Mouse (Mus musculus): ENCODE measurements around the gene Mfsd4b2.
"Not testable (repeated sequence)": the region's sequence is repeated elsewhere in the genome, so short reads cannot be mapped to it uniquely, and the experiment has no call there.

Mfsd4b2 gene

DNA sequence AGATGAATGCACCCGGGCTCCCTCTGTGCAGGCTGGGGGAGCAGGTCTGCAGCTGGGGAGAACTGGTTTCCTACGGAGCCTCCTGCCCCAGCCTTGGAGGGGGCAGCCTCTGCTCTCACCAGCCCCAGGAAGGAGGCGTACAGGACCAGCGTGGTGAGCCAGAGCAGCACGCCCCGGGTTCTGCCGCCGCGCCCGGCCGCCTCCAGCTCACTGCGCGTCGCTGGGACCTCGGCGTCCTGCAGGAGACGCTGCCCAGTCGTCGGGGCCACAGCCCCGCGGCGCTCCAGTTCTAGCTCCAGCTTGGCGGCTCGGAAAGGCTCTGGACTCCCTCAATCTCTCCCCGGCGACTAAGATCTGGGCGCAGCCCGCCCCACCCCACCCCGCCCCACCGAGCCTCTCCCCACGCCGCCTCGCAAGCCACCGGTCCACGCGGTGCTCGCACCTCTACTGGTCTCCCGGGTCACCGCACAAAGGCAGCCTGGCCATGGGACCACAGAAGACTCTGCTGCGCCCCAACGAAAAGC lies at the start of gene Mfsd4b2:
Gene Mfsd4b2 (minus strand): TSS at position 308 of the 524 bp plus-strand sequence.
- DNase-seq: no peak

DNA sequence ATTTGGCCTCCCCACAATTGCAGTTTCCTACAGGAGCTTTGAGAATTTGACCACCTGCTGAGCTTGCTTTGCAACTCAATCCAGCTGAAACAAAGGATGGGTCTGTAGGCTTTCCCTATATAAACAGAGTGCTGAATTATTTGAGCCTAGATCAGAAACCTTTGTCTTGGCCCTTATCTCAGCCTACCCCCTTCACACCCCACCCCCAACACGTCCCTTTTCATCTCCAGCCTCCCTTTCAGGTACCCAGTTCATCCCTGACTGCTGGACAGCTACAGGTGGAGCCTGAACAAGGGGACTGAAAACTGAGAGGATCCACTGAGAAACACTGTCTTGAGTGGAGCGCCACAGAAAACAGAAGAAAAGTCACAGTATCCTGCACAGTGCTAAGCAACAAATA lies 49.0 kb upstream of the Mfsd4b2 start:
- no peak for DNase-seq

DNA sequence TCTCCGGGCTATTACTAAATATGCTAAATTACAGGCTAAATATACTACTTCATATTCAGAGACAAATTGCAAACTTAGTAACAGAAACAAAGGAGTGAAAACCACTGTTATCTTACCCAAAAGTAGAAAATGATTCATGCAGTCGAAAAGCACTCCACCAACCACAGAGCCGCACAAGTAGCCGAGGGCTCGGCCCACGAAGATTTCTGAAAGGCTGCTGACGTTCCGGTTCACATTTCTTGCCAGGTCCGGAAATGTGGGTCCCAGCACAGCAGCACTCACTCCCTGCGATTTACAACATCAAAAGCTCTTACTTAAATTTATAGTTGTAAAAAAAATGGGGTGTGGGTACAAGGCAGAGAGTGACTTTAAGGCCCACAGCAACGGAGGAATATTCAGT lies 48.3 kb upstream of the Mfsd4b2 start:
- no peak for DNase-seq

- no peak for DNase-seq
Observed at GRCm38 (mm10) chr10:39967512-39967911, 40.8 kb upstream of the Mfsd4b2 start.

- DNase-seq: no peak
Observed at GRCm38 (mm10) chr10:39961906-39962305, 35.2 kb upstream of the Mfsd4b2 start.

DNA sequence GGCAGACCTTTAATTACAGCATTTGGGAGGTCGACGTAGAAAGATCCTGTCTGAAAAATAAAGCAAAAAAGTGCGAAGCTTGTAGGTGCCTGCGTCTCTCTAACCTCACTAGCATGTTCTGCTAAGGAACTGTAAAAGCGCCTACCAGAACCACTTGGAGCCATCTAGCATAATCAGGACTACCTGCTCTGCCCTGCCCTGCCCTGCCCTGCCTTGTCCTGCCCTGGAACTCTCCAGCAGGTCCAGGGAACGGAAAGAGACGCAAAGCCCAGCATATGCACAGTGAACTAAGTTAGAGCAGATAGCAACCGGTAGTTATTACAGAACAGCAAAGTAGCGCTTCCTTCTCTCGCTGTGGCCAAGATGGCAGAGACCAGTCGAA lies 33.7 kb upstream of the Mfsd4b2 start:
- DNase-seq: no peak

GRCm38 (mm10) chr10:39959761-39960440 lies 33.2 kb upstream of the Mfsd4b2 start, which contains the start of gene Mfsd4b3:
Gene Mfsd4b3 (minus strand): TSS chr10:39960153.
- peak; percentile 79 to 87 for DNase-seq

- DNase-seq: no peak
Observed at GRCm38 (mm10) chr10:39958266-39958665, 31.5 kb upstream of the Mfsd4b2 start.

- no peak for DNase-seq
Observed at GRCm38 (mm10) chr10:39956340-39956878, 29.7 kb upstream of the Mfsd4b2 start.

DNA sequence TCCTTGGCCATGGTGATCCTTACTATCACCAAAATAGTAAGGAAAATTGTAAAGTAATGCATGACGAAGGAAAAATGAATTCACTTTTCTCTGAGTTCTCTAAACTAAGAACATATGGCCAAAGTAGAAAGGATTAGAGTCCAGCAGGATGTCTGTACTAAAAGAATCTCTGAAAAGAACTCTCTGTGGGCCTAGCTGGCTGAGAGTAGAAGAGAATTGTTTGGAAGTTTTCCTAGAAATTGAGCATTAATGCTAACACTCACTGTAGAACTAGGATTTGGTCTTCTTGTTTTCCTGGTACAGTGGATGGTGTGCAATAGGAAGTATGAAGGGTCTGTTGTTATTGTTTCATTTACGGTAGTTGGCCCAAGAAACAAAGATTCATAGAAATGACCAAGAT lies 28.4 kb upstream of the Mfsd4b2 start:
- DNase-seq: no peak

GRCm38 (mm10) chr10:39949377-39949954 lies 22.7 kb upstream of the Mfsd4b2 start:
- DNase-seq: no peak

DNA sequence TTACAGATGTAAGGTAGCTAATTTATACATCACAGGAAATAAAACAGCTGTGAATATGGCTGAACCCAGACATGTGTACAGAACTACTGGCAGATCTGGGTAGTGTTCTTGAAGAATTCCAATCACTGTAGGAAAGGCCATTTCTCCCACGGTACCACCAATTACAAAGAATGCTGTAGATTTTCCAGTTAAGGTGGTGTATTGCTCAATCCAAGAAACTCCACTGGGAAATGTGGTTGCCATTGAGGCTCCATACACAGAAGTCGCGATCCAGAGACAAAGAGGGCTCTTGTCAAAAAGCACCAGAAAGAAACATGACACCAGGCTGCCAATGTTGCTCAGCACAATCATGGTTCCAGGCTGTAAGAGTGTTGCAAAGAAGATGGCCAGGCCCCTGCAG lies 20.5 kb upstream of the Mfsd4b2 start:
- not testable (repeated sequence) for DNase-seq

- no peak for DNase-seq
Observed at GRCm38 (mm10) chr10:39936553-39936952, 9.8 kb upstream of the Mfsd4b2 start.

DNA sequence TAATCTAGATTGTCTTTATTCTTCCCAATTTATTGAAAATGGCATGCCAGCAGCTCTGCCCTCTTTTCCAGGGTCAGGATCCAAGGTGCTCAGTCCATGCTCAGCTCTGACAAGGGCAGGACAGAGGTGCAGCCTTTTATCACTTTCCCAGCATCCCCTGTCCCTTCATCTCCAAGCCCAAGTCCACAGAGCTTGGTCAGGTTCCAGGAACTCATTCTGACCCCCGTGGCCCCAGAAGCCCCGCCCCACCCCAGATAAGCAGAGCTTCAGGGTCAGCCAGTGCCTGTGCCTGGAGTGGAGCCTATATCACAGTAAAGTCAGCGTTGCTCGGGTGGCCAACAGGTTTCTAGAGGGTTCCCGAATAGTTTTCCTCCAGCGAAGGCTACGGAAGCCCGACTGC lies 2.2 kb downstream of the Mfsd4b2 start:
- DNase-seq: not testable (repeated sequence)

- no peak for DNase-seq
Observed at GRCm38 (mm10) chr10:39912616-39913015, 14.1 kb downstream of the Mfsd4b2 start.

GRCm38 (mm10) chr10:39908768-39909441 lies 17.8 kb downstream of the Mfsd4b2 start:
- DNase-seq: no peak

DNA sequence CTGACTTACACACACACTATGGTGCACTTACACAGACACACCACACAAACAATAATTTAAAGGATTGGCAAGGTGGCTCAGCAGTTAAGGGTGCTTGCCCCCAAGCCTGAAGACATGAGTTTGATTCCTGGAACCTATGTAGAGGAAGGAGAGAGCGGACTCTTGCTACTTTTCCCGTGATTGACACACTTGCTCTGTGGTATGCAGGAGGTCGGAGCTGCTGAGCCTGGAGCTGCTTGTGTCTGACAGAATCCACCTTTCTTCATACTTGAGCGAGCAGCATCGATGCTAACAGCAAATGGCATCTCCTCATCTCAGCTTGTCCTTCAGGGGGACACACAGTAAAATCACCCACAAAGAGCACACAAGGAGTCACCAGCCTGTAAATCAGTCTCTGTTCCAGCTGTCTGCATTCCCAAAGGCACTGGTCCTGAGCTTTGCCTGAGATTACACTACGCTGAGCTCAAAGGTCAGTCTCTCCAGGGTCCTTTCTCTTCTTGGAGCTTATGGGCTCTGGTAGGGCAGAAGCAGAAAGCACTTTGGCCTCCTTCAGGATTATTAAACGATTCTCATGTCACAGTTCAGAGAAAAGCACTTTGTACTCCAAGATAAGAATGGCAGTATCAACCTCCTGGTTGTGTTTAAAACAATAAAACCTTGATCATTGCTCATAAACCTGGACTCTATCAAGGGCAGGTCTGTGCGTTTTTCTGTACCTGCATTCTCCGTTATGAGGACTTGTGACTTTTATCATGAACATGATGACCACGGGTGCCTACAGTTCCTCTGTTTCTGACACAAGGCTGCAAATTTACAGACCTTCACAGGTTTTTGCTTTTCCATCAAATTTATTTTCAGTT lies 19.7 kb downstream of the Mfsd4b2 start:
- no peak for DNase-seq

DNA sequence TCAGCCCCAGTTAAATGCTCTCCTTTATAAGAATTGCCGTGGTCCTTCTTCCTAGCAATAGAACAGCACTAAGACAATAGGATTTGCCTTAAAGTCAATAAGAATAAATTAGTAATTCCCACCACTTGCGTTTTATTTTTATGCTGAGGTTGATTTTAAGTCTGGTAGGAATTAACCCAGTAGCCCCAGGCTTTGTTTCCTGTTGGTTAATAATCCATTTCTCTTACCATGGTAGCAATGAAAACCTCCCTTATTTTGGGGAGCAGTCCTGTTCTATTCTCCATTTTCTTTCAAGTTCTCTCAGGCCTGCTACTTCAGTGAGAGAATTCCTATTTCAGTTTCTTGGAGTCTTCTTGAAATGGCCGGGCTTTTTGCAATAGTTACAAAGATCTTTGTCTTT lies 22.5 kb downstream of the Mfsd4b2 start:
- no peak for DNase-seq

DNA sequence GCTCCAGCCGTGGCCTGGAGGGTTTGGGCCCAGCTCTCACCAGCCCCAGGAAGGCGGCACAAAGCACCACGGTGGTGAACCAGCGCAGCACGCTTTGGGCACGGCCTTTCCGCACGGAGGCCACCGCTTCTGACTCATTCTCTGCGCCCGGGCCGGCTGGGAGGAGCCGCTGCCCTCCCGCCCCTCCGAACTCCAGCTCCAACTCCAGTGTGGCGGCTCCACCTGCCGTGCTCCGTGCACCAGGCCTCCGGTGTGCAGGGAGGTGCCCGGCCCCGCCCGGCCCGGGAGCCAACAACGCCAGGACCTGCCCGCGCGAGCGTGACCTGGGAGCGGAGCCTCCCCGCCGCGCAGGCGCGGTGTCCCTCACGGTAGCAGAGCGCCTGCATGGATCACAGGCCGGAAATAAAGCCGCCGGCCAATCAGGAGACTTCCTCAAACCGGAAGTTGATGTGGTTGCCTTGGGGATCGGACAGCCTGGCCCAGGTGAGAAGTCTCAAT lies 27.8 kb downstream of the Mfsd4b2 start, which contains the start of gene Mfsd4b4:
Gene Mfsd4b4 (minus strand): TSS at position 365 of the 498 bp plus-strand sequence.
- DNase-seq: peak; percentile 62 to 68

DNA sequence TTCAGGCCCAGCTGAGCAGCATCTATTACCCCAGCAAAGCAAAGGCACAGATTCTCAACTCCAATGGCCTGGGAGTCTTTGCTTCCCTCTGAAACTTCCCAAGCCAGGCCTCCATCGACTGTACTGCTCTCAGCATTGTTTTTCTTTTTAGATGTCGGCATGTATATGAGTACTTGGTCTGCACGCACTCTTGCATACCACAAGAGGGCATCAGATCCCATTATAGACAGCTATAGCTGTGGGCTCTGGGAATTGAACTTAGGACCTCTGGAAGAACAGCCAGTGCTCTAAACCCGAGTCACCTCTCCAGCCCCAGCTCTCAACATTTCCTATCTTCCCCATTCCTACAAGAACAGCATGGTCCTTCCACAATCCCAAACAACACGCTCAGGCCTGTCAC lies 30.2 kb downstream of the Mfsd4b2 start:
- DNase-seq: no peak

DNA sequence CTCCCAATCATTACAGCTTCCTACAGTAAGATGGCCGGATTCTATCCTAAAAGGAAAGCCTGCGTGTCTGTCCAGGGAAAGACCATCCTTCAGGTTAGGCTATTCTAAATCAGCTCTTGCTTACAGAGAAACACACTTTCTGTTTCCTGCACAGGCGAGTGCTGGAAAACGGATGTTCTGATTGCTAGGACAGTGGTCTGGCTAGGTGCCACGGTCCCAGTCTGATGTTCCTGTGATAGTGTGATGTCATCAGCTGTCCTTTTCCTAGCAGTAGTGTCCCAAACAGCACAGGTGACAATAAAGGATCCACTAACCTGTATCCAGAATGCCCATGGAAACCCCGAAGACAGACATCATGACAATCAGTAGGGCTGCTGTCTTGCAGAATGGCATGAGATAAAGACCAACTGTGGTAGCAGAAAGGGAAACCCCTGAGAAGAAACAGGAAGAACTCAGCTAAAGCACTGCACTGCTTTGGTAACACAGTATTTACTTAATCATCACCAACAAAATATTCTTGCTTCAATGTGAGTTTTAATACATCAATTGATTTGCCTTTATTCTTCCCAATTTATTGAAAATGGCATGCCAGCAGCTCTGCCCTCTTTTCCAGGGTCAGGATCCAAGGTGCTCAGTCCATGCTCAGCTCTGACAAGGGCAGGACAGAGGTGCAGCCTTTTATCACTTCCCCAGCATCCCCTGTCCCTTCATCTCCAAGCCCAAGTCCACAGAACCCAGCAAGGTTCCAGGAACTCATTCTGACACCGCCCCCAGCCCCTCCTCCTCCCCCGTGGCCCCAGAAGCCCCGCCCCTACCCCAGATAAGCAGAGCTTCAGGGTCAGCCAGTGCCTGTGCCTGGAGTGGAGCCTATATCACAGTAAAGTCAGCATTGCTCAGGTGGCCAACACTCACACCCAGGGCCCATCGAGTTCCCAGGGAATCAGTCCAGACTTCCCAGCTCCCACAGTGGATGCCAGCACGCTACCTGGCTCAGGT lies 32.7 kb downstream of the Mfsd4b2 start:
- DNase-seq: no peak
